Mouse (Mus musculus) heart, embryonic 11.5 days (tissue): ENCODE results near the gene Ctss. TPM values are rescaled to one million over a fixed set of nuclear protein-coding genes. Genes with fewer than 3 reads are reported as not detected.
A peak's percentile ranks its signal among the peaks of the same experiment; 100 is the strongest.

ENCODE experiments used
- ATAC-seq: fragments of 200-750 bp; cut with Nextera tagmentation; replicated peaks from 2 replicates; pipeline ENCODE4 v1.8.0; 2017; ENCODE audit warnings: moderate library complexity; ENCODE audit not compliant: insufficient number of reproducible peaks, low FRiP score, low TSS enrichment
- H3K27ac ChIP-seq: fragments of 300-500 bp; sonication (generic); 2 replicates; pipeline ENCODE4 v1.5.1; 2014; ENCODE audit warnings: mild to moderate bottlenecking, low read depth, low read length
- H3K27me3 ChIP-seq: fragments of 300-500 bp; sonication (generic); 2 replicates; pipeline ENCODE4 v1.6.1; 2014; ENCODE audit warnings: mild to moderate bottlenecking, low read length, mixed read lengths; ENCODE audit not compliant: control insufficient read depth, insufficient read depth
- H3K36me3 ChIP-seq: fragments of 300-500 bp; sonication (generic); 2 replicates; pipeline ENCODE4 v1.6.1; 2014; ENCODE audit warnings: mild to moderate bottlenecking, low read length, moderate library complexity, mixed read lengths; ENCODE audit not compliant: control insufficient read depth, insufficient read depth
- H3K4me1 ChIP-seq: fragments of 300-500 bp; sonication (generic); 2 replicates; pipeline ENCODE4 v1.6.1; 2014; ENCODE audit warnings: low read length; ENCODE audit not compliant: control insufficient read depth, insufficient read depth
- H3K4me2 ChIP-seq: fragments of 300-500 bp; sonication (generic); 2 replicates; pipeline ENCODE4 v1.6.1; 2014; ENCODE audit warnings: mild to moderate bottlenecking, moderate library complexity
- H3K4me3 ChIP-seq: fragments of 300-500 bp; sonication (generic); 2 replicates; pipeline ENCODE4 v1.5.1; 2014; ENCODE audit warnings: low read depth, low read length
- H3K9ac ChIP-seq: fragments of 300-500 bp; sonication (generic); 2 replicates; pipeline ENCODE4 v1.6.1; 2014; ENCODE audit warnings: mild to moderate bottlenecking, low read depth, low read length, moderate library complexity
- H3K9me3 ChIP-seq: fragments of 300-500 bp; sonication (generic); replicated peaks from 2 replicates; pipeline ENCODE4 v1.6.1; 2016; ENCODE audit warnings: low read length; ENCODE audit not compliant: control insufficient read depth
- WGBS: fragments of 180-500 bp; shearing (Covaris S2); extraction: QIAGEN DNeasy Blood & Tissue Kit; methylation state at CpG from one replicate; pipeline ENCODE4 v1.1.7; 2014; ENCODE audit not compliant: insufficient replicate concordance; 5-methylcytosine and 5-hydroxymethylcytosine counted together
- polyA plus RNA-seq: library from polyadenylated mRNA; unstranded; fragments of >200 nt; fragmentation: Nextera tagmentation; extraction: Ambion mirVana; gene quantifications from 2 replicates; pipeline ENCODE4 v1.2.1, GENCODE M21; 2014

Ctss gene
- 5.4 and 6.2 TPM in 2 replicates for polyA plus RNA-seq

GRCm38 (mm10) chr3:95526622-95527211 is at the start of gene Ctss:
Gene Ctss, plus strand, starts transcription at chr3:95526786.
- Histone ChIP-seq H3K27me3 (no peaks in the 10 kb centered on the region), H3K9ac (no peak within 1 kb of the TSS), H3K9me3 (no peaks in the 10 kb centered on the region), H3K4me3 (no peak within 1 kb of the TSS), H3K36me3 (no peaks in the 10 kb centered on the region), H3K27ac (no peak within 1 kb of the TSS), H3K4me2 (no peak within 1 kb of the TSS), H3K4me1 (no peaks in the 10 kb centered on the region)
- WGBS, result 78% methylated on average over 8 of the region's 8 CpGs
- no peak for ATAC-seq

- H3K9ac ChIP-seq, result no peak overlapping the region
- H3K27ac ChIP-seq, result no peak overlapping the region
- H3K9me3 ChIP-seq, result no peaks in the 10 kb centered on the region
- no peak overlapping the region for H3K4me2 ChIP-seq
- H3K36me3 ChIP-seq, result peaks cover 15% of the 10 kb centered on the region
- no peaks in the 10 kb centered on the region for H3K4me1 ChIP-seq
- no peak for ATAC-seq
- H3K27me3 ChIP-seq, result no peaks in the 10 kb centered on the region
- H3K4me3 ChIP-seq, result no peak overlapping the region
- 91% methylated on average over 1 of the region's 1 CpGs for WGBS
Measured at GRCm38 (mm10) chr3:95478966-95479365, 47.6 kb upstream of the Ctss start.

GRCm38 (mm10) chr3:95486421-95486820 is 40.2 kb upstream of the Ctss start:
- no peaks in the 10 kb centered on the region for H3K27me3 ChIP-seq
- no peak overlapping the region for H3K9ac ChIP-seq
- no peak overlapping the region for H3K27ac ChIP-seq
- no peak overlapping the region for H3K4me2 ChIP-seq
- ATAC-seq, result no peak
- no peak overlapping the region for H3K4me3 ChIP-seq
- 73% methylated on average over 2 of the region's 2 CpGs for WGBS
- H3K9me3 ChIP-seq, result no peaks in the 10 kb centered on the region
- H3K36me3 ChIP-seq, result peaks cover 35% of the 10 kb centered on the region
- H3K4me1 ChIP-seq, result no peaks in the 10 kb centered on the region

- no peak overlapping the region for H3K9ac ChIP-seq
- no peak overlapping the region for H3K27ac ChIP-seq
- ATAC-seq, result no peak
- no peaks in the 10 kb centered on the region for H3K9me3 ChIP-seq
- no peak overlapping the region for H3K4me2 ChIP-seq
- H3K4me1 ChIP-seq, result no peaks in the 10 kb centered on the region
- H3K36me3 ChIP-seq, result peaks cover 43% of the 10 kb centered on the region
- no peak overlapping the region for H3K4me3 ChIP-seq
- 76% methylated on average over 3 of the region's 3 CpGs for WGBS
- H3K27me3 ChIP-seq, result no peaks in the 10 kb centered on the region
Measured at GRCm38 (mm10) chr3:95488679-95489078, 37.9 kb upstream of the Ctss start.

GRCm38 (mm10) chr3:95490238-95490637 is 36.3 kb upstream of the Ctss start:
- no peak for ATAC-seq
- H3K27ac ChIP-seq, result no peak overlapping the region
- H3K4me3 ChIP-seq, result no peak overlapping the region
- H3K36me3 ChIP-seq, result peaks cover 47% of the 10 kb centered on the region
- H3K9ac ChIP-seq, result no peak overlapping the region
- H3K4me1 ChIP-seq, result no peaks in the 10 kb centered on the region
- no peak overlapping the region for H3K4me2 ChIP-seq
- WGBS, result 96% methylated on average over 2 of the region's 2 CpGs
- no peaks in the 10 kb centered on the region for H3K27me3 ChIP-seq
- no peaks in the 10 kb centered on the region for H3K9me3 ChIP-seq

- H3K4me3 ChIP-seq, result no peak overlapping the region
- no peaks in the 10 kb centered on the region for H3K27me3 ChIP-seq
- no peak overlapping the region for H3K27ac ChIP-seq
- peaks cover 35% of the 10 kb centered on the region for H3K36me3 ChIP-seq
- peaks cover 6% of the 10 kb centered on the region; the same call in 1 of the 2 replicates for H3K4me1 ChIP-seq
- H3K9ac ChIP-seq, result no peak overlapping the region
- WGBS, result 62% methylated on average over 6 of the region's 6 CpGs
- ATAC-seq, result no peak
- H3K9me3 ChIP-seq, result no peaks in the 10 kb centered on the region
- H3K4me2 ChIP-seq, result no peak overlapping the region
Measured at GRCm38 (mm10) chr3:95494342-95494741, 32.2 kb upstream of the Ctss start.

- Histone ChIP-seq H3K4me2 (no peak overlapping the region), H3K9ac (no peak overlapping the region), H3K36me3 (peaks cover 16% of the 10 kb centered on the region), H3K9me3 (no peaks in the 10 kb centered on the region), H3K27me3 (no peaks in the 10 kb centered on the region), H3K4me1 (peaks cover 6% of the 10 kb centered on the region; the same call in 1 of the 2 replicates), H3K27ac (peak overlapping the region; percentile 47; the same call in 1 of the 2 replicates), H3K4me3 (no peak overlapping the region)
- 56% methylated on average over 2 of the region's 2 CpGs for WGBS
- no peak for ATAC-seq
Measured at GRCm38 (mm10) chr3:95498229-95498628, 28.4 kb upstream of the Ctss start.

GRCm38 (mm10) chr3:95499024-95499423 is 27.6 kb upstream of the Ctss start, which contains the start of gene Ctsk:
Gene Ctsk, plus strand, starts transcription at chr3:95499256.
- Histone ChIP-seq H3K4me3 (no peak within 1 kb of the TSS), H3K9ac (no peak within 1 kb of the TSS), H3K36me3 (peaks cover 9% of the 10 kb centered on the region), H3K9me3 (no peaks in the 10 kb centered on the region), H3K4me1 (peaks cover 6% of the 10 kb centered on the region; the same call in 1 of the 2 replicates), H3K4me2 (peak within 1 kb of the TSS; percentile 41), H3K27ac (peak within 1 kb of the TSS; percentile 47), H3K27me3 (no peaks in the 10 kb centered on the region)
- no peak for ATAC-seq
- 79% methylated on average over 7 of the region's 7 CpGs for WGBS
